Mouse (Mus musculus) lung, postnatal 0 days (tissue): ENCODE measurements around the gene C5ar1.
A peak's percentile ranks its signal among the peaks of the same experiment; 100 is the strongest.

Source experiments
- CTCF ChIP-seq: IDR thresholded peaks from 2 replicates; pipeline ENCODE4 v1.5.1; 2016; ENCODE audit warnings: antibody characterized with exemption, mild to moderate bottlenecking
- EP300 ChIP-seq: IDR thresholded peaks from 2 replicates; pipeline ENCODE4 v1.6.1; 2016; ENCODE audit warnings: antibody characterized with exemption, mild to moderate bottlenecking, control low read depth

GRCm38 (mm10) chr7:16221582-16222272 is 37.6 kb downstream of the C5ar1 start, which contains the start of gene Dhx34:
- peak; percentile 63 for TF ChIP-seq CTCF
- no peak for TF ChIP-seq EP300
